Mouse (Mus musculus) cerebellum, adult (tissue): Measurements from ENCODE around the gene Kcnq2.

Source experiments
- ATAC-seq: cut with Nextera tagmentation; 2 replicates; pipeline ENCODE4 v1.9.2; 2017; ENCODE audit warnings: mild to moderate bottlenecking, moderate library complexity, mixed read lengths; ENCODE audit not compliant: insufficient number of reproducible peaks, low FRiP score, low TSS enrichment

Gene Kcnq2

GRCm38 (mm10) chr2:181048252-181048945 lies 86.7 kb downstream of the Kcnq2 start:
- peak; percentile 31; the same call in 1 of the 2 replicates for ATAC-seq

DNA sequence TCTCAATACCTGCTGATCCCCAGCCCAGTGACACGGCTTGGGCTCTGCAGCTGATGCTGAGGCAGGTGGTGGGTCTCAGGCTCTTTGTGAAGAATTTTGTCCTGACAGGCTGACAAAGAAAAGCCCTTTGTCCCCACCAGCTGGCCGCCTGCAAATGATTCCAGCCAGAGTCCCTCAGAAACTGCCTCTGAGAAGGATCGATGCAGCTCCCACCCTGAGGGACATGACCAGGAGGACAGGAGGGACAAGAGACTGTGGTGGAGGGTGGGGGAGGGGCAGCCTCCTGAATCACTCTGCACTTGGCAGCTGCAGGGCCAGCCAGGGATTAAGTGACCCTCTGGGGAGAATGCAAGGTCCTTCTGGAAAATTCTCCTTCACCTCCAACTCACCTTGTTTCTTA lies 91.1 kb downstream of the Kcnq2 start:
- ATAC-seq: no peak

- no peak for ATAC-seq
Observed at GRCm38 (mm10) chr2:181043437-181043836, 91.7 kb downstream of the Kcnq2 start, which contains the start of gene Chrna4. Gene Chrna4, minus strand, starts transcription at chr2:181043546.

GRCm38 (mm10) chr2:181042376-181042775 lies 92.7 kb downstream of the Kcnq2 start:
- ATAC-seq: no peak

GRCm38 (mm10) chr2:181041941-181042340 lies 93.2 kb downstream of the Kcnq2 start:
- no peak for ATAC-seq

GRCm38 (mm10) chr2:181039356-181039680 lies 95.8 kb downstream of the Kcnq2 start:
- ATAC-seq: no peak

DNA sequence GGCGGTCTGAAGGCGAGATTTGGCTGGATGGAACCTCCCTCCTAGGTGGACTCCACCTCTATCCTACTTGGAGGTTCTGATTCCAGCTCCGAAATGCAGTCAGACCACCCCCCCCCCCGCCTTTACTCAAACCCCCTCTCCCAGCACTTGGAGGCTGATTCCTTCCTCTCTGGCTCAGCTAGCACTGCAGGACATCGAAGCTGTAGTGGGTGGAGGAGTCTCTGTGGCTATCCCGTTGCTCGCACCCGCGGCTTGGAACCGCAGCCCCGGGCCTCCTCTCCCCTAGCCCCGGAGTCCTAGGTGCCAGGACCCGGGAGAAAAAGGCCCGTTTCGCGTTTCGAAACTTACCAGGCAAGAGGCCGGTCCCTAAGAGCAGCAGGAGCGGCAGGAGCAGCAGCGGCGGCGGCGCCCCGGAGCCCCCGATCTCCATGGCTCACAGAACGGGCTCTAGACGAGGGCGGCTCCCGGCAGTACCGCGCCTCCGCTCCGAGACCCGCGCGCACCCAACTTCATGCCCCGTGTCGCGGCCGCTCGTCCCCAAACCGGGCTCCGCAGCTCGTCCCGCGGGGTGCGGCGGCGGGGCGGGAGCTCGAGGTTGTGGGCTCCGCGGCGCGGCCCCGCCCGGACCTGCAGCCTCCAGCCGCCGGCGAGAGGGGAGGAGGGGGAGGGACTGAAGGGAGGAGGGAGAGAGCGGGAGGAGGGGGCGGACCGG lies 96.3 kb downstream of the Kcnq2 start:
- ATAC-seq: no peak

DNA sequence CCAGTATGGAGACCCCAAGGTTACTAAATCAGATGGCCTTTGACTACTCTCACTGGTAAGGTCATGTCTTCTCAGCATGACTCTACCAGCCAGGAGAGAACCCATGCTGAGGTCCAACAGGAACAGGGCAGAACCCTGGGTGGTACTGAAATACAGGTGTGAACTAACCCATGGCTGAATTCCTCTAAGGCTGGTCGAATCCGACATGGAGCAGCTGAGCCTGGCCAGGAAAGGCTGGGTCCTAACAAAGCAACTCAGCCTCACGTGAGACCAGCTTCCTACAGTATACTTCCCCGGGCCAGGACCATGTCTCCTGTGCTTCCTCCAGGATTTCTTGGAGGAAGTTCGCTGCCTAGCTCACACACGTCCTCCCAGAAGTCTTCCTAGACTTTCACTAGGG lies 98.5 kb downstream of the Kcnq2 start:
- ATAC-seq: no peak

DNA sequence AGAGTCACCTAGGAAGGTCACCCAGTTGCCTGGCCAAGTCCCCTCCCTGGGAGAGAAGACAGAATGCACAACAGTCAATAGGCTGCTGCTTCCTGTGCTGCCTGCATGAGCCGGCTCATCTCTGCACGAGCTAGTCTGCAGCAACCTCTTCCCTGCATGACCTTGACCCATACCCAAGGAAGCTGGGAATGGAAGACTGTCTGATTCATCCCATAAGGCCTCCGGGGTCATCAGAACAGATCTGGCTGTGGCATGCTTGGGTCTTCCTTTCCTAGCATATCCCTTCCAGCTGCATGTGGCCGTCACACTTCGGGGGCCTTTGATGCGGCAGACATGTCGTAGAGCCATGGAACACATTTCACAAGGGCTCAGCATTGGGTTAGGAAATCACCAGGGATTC lies 99.9 kb downstream of the Kcnq2 start:
- no peak for ATAC-seq

- no peak for ATAC-seq
Observed at GRCm38 (mm10) chr2:181033310-181033709, 101.8 kb downstream of the Kcnq2 start.

DNA sequence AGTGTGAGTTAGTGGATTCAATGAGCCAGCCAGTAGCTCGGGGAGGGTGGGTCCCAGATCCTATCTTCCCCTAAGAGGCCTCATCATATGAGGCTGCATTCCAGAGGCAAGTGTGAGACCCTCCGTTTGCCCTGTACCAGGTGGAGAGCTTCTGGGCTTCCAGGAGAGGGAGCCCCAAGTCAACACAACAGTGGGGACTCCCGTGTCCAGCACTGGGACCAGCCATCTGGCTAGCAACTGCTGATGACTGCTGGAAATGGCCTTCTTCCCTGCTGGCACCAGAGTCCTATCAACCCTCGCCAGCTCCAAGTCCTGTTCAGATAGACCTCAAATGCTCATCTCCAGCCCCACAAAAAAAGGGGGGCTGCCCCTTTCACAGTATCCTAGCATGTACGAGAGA lies 102.7 kb downstream of the Kcnq2 start:
- ATAC-seq: peak; percentile 80

GRCm38 (mm10) chr2:181031406-181031934 lies 103.6 kb downstream of the Kcnq2 start:
- ATAC-seq: no peak
